Mouse (Mus musculus) heart, postnatal 14 days (tissue): ENCODE data around the gene Defb43. TPM values are rescaled to one million over a fixed set of nuclear protein-coding genes. Genes with fewer than 3 reads are reported as not detected.

Source experiments
- DNase-seq, 2 experiments: peaks; one replicate each; pipeline ENCODE4 v3.0.0; 2021 to 2022
- intact Hi-C: fragments of 180-260 bp; cut with DNase I; formaldehyde crosslinking; loops from one replicate; pipeline ENCODE4 v1.15.1; 2025
- long read RNA-seq, 2 experiments: library from polyadenylated mRNA; stranded (forward); transcript quantifications; one replicate each; pipeline ENCODE4 v2.0.0; 2021
- total RNA-seq, 2 experiments: library from RNA; stranded (reverse); gene quantifications; 2 replicates each; pipeline ENCODE4 v1.2.3; 2021

Gene Defb43
- total RNA-seq, result not detected
- long read RNA-seq, experiment 1, result 0 reads
- long read RNA-seq, experiment 2, result 0 reads

- intact Hi-C loops, result no loop called here
- no peak for DNase-seq
Measured at GRCm38 (mm10) chr14:63011471-63011870, at the start of gene Defb43. TSS of gene Defb43 (plus strand) at chr14:63011771.

GRCm38 (mm10) chr14:62963632-62964031 lies 47.9 kb upstream of the Defb43 start:
- intact Hi-C loops, result loop anchor here (10.0 kb wide), 1 partner anchor 251 kb away; no protein-coding TSS in a partner anchor
- no peak for DNase-seq

GRCm38 (mm10) chr14:62965342-62965741 lies 46.2 kb upstream of the Defb43 start:
- DNase-seq, result no peak
- intact Hi-C loops, result loop anchor here (10.0 kb wide), 1 partner anchor 249 kb away; no protein-coding TSS in a partner anchor

- no peak for DNase-seq
- intact Hi-C loops, result loop anchor here (10.0 kb wide), 1 partner anchor 249 kb away; no protein-coding TSS in a partner anchor
Measured at GRCm38 (mm10) chr14:62965811-62966520, 45.6 kb upstream of the Defb43 start.

- DNase-seq, result peak; percentile 73 to 83
- intact Hi-C loops, result loop anchor here (5.0 to 10.0 kb wide), 4 partner anchors 90 to 483 kb away; partner anchors contain the start of gene Wdfy2
Measured at GRCm38 (mm10) chr14:62975046-62975445, 36.5 kb upstream of the Defb43 start.

GRCm38 (mm10) chr14:62979815-62980214 lies 31.8 kb upstream of the Defb43 start:
- intact Hi-C loops, result loop anchor here (5.0 to 10.0 kb wide), 4 partner anchors 95 to 488 kb away; partner anchors contain the start of gene Wdfy2
- DNase-seq, result no peak

GRCm38 (mm10) chr14:62984410-62984809 lies 27.2 kb upstream of the Defb43 start, which contains the start of gene Defb48:
TSS of gene Defb48 (minus strand) at chr14:62984510.
- no peak for DNase-seq
- intact Hi-C loops, result no loop called here

- intact Hi-C loops, result no loop called here
- no peak for DNase-seq
Measured at GRCm38 (mm10) chr14:62991271-62991670, 20.3 kb upstream of the Defb43 start.

- intact Hi-C loops, result no loop called here
- DNase-seq, result no peak
Measured at GRCm38 (mm10) chr14:62991849-62992510, 19.6 kb upstream of the Defb43 start.

GRCm38 (mm10) chr14:62997777-62998176 lies 13.8 kb upstream of the Defb43 start, which contains the start of gene Defb47:
TSS of gene Defb47 (plus strand) at chr14:62998077.
- intact Hi-C loops, result no loop called here
- no peak for DNase-seq

- DNase-seq, result no peak
- intact Hi-C loops, result no loop called here
Measured at GRCm38 (mm10) chr14:62998977-62999376, 12.6 kb upstream of the Defb43 start.

- intact Hi-C loops, result no loop called here
- DNase-seq, result peak in 1 of 2 experiments; percentile 10
Measured at GRCm38 (mm10) chr14:63002588-63002987, 9.0 kb upstream of the Defb43 start.

- intact Hi-C loops, result no loop called here
- no peak for DNase-seq
Measured at GRCm38 (mm10) chr14:63013082-63013481, 1.5 kb downstream of the Defb43 start.

GRCm38 (mm10) chr14:63014667-63015066 lies 3.1 kb downstream of the Defb43 start:
- intact Hi-C loops, result no loop called here
- no peak for DNase-seq

GRCm38 (mm10) chr14:63020524-63021156 lies 9.1 kb downstream of the Defb43 start:
- intact Hi-C loops, result no loop called here
- no peak for DNase-seq

- intact Hi-C loops, result no loop called here
- no peak for DNase-seq
Measured at GRCm38 (mm10) chr14:63046691-63047090, 35.1 kb downstream of the Defb43 start, which contains the start of gene Defb42. TSS of gene Defb42 (plus strand) at chr14:63046991.

- DNase-seq, result no peak
- intact Hi-C loops, result no loop called here
Measured at GRCm38 (mm10) chr14:63049910-63050370, 38.4 kb downstream of the Defb43 start, which contains the start of gene Defb30. TSS of gene Defb30 (minus strand) at chr14:63049960.

- intact Hi-C loops, result no loop called here
- peak; percentile 73 to 86 for DNase-seq
Measured at GRCm38 (mm10) chr14:63050769-63051168, 39.2 kb downstream of the Defb43 start.

- DNase-seq, result peak; percentile 65 to 85
- intact Hi-C loops, result no loop called here
Measured at GRCm38 (mm10) chr14:63054729-63055128, 43.2 kb downstream of the Defb43 start.

GRCm38 (mm10) chr14:63060361-63060760 lies 48.8 kb downstream of the Defb43 start:
- no peak for DNase-seq
- intact Hi-C loops, result no loop called here

GRCm38 (mm10) chr14:63062184-63062583 lies 50.6 kb downstream of the Defb43 start:
- no peak for DNase-seq
- intact Hi-C loops, result no loop called here
